Mouse (Mus musculus): ENCODE data around the gene Plaur.
"Not testable (repeated sequence)": the region's sequence is repeated elsewhere in the genome, so short reads cannot be mapped to it uniquely, and the experiment has no call there.

The Plaur gene

GRCm38 (mm10) chr7:24480121-24480941, 18.0 kb downstream of the Plaur start:
- DNase-seq = peak; percentile 59

GRCm38 (mm10) chr7:24480986-24481473, 18.7 kb downstream of the Plaur start:
- DNase-seq = no peak

GRCm38 (mm10) chr7:24481474-24482207, 19.4 kb downstream of the Plaur start, which contains the start of gene Cadm4:
TSS of gene Cadm4 (plus strand) at chr7:24482023.
- peak; percentile 87 for DNase-seq

GRCm38 (mm10) chr7:24482208-24483020, 20.1 kb downstream of the Plaur start:
- DNase-seq = no peak

- DNase-seq = not testable (repeated sequence)
Observed at GRCm38 (mm10) chr7:24483291-24483690, 21.0 kb downstream of the Plaur start.

- peak; percentile 47 for DNase-seq
Observed at GRCm38 (mm10) chr7:24485481-24485880, 23.2 kb downstream of the Plaur start.

- no peak for DNase-seq
Observed at GRCm38 (mm10) chr7:24486654-24487130, 24.4 kb downstream of the Plaur start.

- DNase-seq = no peak
Observed at GRCm38 (mm10) chr7:24487403-24487802, 25.1 kb downstream of the Plaur start.

GRCm38 (mm10) chr7:24488303-24488702, 26.0 kb downstream of the Plaur start:
- DNase-seq = no peak

GRCm38 (mm10) chr7:24499856-24500577, 37.7 kb downstream of the Plaur start:
- no peak for DNase-seq

- no peak for DNase-seq
Observed at GRCm38 (mm10) chr7:24500929-24501328, 38.6 kb downstream of the Plaur start.

GRCm38 (mm10) chr7:24501492-24501891, 39.2 kb downstream of the Plaur start:
- no peak for DNase-seq

- DNase-seq = no peak
Observed at GRCm38 (mm10) chr7:24504004-24504403, 41.7 kb downstream of the Plaur start.

GRCm38 (mm10) chr7:24504868-24505267, 42.6 kb downstream of the Plaur start:
- DNase-seq = no peak

- DNase-seq = no peak
Observed at GRCm38 (mm10) chr7:24505447-24506064, 43.3 kb downstream of the Plaur start.

GRCm38 (mm10) chr7:24506065-24506459, 43.8 kb downstream of the Plaur start:
- DNase-seq = no peak

GRCm38 (mm10) chr7:24506476-24506837, 44.2 kb downstream of the Plaur start:
- DNase-seq = peak; percentile 60

GRCm38 (mm10) chr7:24506838-24507725, 44.8 kb downstream of the Plaur start, which contains the start of gene Zfp428:
TSS of gene Zfp428 (plus strand) at chr7:24507006.
- peak; percentile 79 for DNase-seq

- no peak for DNase-seq
Observed at GRCm38 (mm10) chr7:24507726-24508114, 45.4 kb downstream of the Plaur start.

- DNase-seq = no peak
Observed at GRCm38 (mm10) chr7:24512355-24512754, 50.1 kb downstream of the Plaur start, which contains the start of gene AC161166.1. TSS of gene AC161166.1 (minus strand) at chr7:24512455.

All from layer of hippocampus, adult 9-11 months (tissue).